Mouse (Mus musculus) lung, adult 2 months (tissue): Measurements from ENCODE around the gene Nr5a1.

Source experiments
- CTCF ChIP-seq: fragments of 200-500 bp; IDR thresholded peaks from 2 replicates; pipeline ENCODE4 v1.5.1; 2011; ENCODE audit warnings: mild to moderate bottlenecking, low read length, control low read depth; ENCODE audit not compliant: insufficient read depth
- POLR2A ChIP-seq: fragments of 200-500 bp; IDR thresholded peaks from 2 replicates; pipeline ENCODE4 v1.6.1; 2011; ENCODE audit warnings: low read depth, mild to moderate bottlenecking, control low read depth, low read length, borderline replicate concordance; ENCODE audit errors: extremely low read depth

DNA sequence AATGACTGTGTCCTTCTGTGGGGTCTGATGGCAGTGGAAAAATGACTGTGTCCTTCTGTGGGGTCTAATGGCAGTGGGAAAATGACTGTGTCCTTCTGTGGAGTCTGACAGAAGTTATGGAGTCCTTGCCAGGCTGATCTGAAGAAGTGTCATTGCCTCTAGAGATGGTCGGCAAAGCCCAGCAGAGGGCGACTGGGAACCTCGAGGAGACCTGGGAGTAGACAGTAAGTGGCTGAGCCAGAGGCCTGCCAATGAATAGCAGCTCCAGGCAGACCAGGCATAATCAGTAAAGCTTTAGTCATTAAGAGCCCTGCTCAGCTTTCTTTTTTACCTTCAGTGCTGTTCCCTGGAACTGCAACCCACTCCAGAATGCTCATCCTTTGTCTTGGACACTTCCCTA, 68.4 kb downstream of the Nr5a1 start:
- TF ChIP-seq POLR2A (no peak), CTCF (peak; percentile 54; the same call in 1 of the 2 replicates)
